Mouse (Mus musculus): ENCODE results near the gene Olfr1346.

DNA sequence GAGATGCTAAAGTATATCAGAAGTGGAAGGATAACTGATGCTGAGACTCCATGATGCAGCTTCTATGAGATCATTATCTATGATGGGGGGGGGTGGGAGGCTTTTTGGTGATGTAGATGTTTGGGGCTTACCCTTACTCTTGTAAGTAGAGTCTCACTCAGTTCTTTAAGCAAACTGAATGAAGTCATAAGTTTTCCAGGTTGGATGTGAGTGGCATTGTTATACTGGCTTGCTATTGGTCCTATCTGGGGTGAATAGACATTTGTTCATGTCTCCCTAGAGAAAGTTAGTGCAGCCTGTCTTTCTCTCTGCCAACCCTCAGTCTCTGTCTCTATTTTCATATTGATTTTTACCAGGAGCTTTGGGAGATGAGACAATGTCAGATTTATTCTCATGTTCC, 11.0 kb upstream of the Olfr1346 start, which contains the start of gene Olfr1336:
- TF ChIP-seq CTCF (IDR thresholded peaks at IDR 0.05; ENCODE audit: control insufficient read depth, insufficient read depth, insufficient read length), result no peak
- TF ChIP-seq USF1 (IDR thresholded peaks at IDR 0.05; ENCODE audit: low read depth), result no peak
- no peak for TF ChIP-seq MYOG (IDR thresholded peaks at IDR 0.05; ENCODE audit: control insufficient read depth, extremely low read depth, insufficient read length)
- no peak for TF ChIP-seq CEBPB (IDR thresholded peaks at IDR 0.05; ENCODE audit: low read depth)
